Mouse (Mus musculus) right cerebral cortex, adult 18-20 months (tissue): ENCODE data around the gene Ccdc86.
A peak's percentile ranks its signal among the peaks of the same experiment; 100 is the strongest.

Experiments used
- DNase-seq: peaks from one replicate; pipeline ENCODE4 v3.0.0; 2022; ENCODE audit warnings: mixed read lengths

Ccdc86 gene

GRCm38 (mm10) chr19:10948416-10948815, 650 bp downstream of the Ccdc86 start:
- DNase-seq = no peak

- no peak for DNase-seq
Measured at GRCm38 (mm10) chr19:10947219-10947618, 1.8 kb downstream of the Ccdc86 start.

GRCm38 (mm10) chr19:10946506-10946905, 2.6 kb downstream of the Ccdc86 start:
- DNase-seq = no peak

- no peak for DNase-seq
Measured at GRCm38 (mm10) chr19:10943955-10944354, 5.1 kb downstream of the Ccdc86 start.

GRCm38 (mm10) chr19:10940801-10941457, 8.1 kb downstream of the Ccdc86 start:
- DNase-seq = no peak

- peak; percentile 68 for DNase-seq
Measured at GRCm38 (mm10) chr19:10940097-10940800, 8.8 kb downstream of the Ccdc86 start.

GRCm38 (mm10) chr19:10938771-10939170, 10.3 kb downstream of the Ccdc86 start:
- DNase-seq = no peak

- no peak for DNase-seq
Measured at GRCm38 (mm10) chr19:10937110-10937563, 11.9 kb downstream of the Ccdc86 start, which contains the start of gene Ptgdr2. Ptgdr2 (plus strand) TSS chr19:10937160.

- DNase-seq = no peak
Measured at GRCm38 (mm10) chr19:10936077-10936476, 13.0 kb downstream of the Ccdc86 start.

- DNase-seq = no peak
Measured at GRCm38 (mm10) chr19:10935029-10935428, 14.0 kb downstream of the Ccdc86 start.

GRCm38 (mm10) chr19:10930641-10931040, 18.4 kb downstream of the Ccdc86 start:
- no peak for DNase-seq

GRCm38 (mm10) chr19:10926666-10927065, 22.4 kb downstream of the Ccdc86 start:
- no peak for DNase-seq

- DNase-seq = no peak
Measured at GRCm38 (mm10) chr19:10926123-10926621, 22.9 kb downstream of the Ccdc86 start.

- DNase-seq = no peak
Measured at GRCm38 (mm10) chr19:10924220-10924619, 24.8 kb downstream of the Ccdc86 start.

GRCm38 (mm10) chr19:10921058-10921457, 28.0 kb downstream of the Ccdc86 start:
- no peak for DNase-seq

GRCm38 (mm10) chr19:10920532-10920931, 28.5 kb downstream of the Ccdc86 start, which contains the start of gene Zp1:
Zp1 (minus strand) TSS chr19:10920632.
- no peak for DNase-seq

GRCm38 (mm10) chr19:10918321-10918991, 30.6 kb downstream of the Ccdc86 start:
- no peak for DNase-seq

- DNase-seq = no peak
Measured at GRCm38 (mm10) chr19:10916506-10916905, 32.6 kb downstream of the Ccdc86 start.

GRCm38 (mm10) chr19:10914870-10915269, 34.2 kb downstream of the Ccdc86 start:
- no peak for DNase-seq

- no peak for DNase-seq
Measured at GRCm38 (mm10) chr19:10914291-10914690, 34.8 kb downstream of the Ccdc86 start.

- no peak for DNase-seq
Measured at GRCm38 (mm10) chr19:10909087-10909721, 39.9 kb downstream of the Ccdc86 start.

GRCm38 (mm10) chr19:10907891-10908290, 41.2 kb downstream of the Ccdc86 start:
- peak; percentile 46 for DNase-seq

- no peak for DNase-seq
Measured at GRCm38 (mm10) chr19:10905728-10906000, 43.4 kb downstream of the Ccdc86 start.
